Comparison of ENCODE assay signal across 8 mouse cellular contexts in the genomic region with DNA sequence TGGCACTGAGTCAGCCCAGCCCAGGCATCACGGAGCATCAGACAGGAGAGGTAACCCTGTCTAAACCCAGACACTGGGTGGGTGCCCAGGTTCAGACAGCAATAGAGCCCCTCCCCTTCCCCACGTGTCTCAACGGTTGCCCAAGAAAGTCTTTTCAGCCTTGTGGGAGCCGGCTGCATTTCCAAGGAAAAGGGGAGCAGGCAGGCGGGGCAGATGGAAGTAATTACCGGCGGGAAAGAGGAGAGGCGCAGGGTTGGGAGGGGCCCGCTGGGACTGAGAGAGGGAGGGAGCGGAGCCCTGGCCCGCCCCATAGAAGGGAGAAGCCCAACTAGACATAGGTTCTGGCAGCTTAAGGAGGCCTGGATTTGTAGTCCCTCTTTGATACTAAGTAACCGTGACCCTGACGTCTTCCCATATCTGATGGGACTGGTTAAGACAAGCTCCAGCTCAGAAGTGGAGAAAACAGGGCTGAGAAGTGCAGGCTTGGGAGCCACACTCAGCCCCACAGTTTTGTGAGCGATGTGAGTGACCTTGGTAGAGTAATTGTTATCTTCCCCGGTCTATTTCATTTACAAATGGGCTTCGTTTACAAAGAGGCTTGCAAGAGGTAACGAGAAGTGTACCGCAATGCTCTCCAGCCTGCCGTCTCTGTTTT. TPM values are rescaled to one million over a fixed set of nuclear protein-coding genes. Genes with fewer than 3 reads are reported as not detected.
DNase-seq lines count a peak whose midpoint lies in the region; ATAC-seq and TF ChIP-seq lines count a peak whose summit lies in the region.

No protein-coding gene starts in this region.

- H3K4me2 ChIP-seq in heart, embryonic 16.5 days (ENCODE audit: low read depth, low read length), result peak overlapping the region; percentile 10; the same call in 1 of the 2 replicates
- H3K4me2 ChIP-seq in liver, embryonic 14.5 days (ENCODE audit: low read depth), result peak overlapping the region; percentile 23

- 20% methylated on average over 19 of the region's 19 CpGs for WGBS in forebrain, embryonic 10.5 days
- WGBS in heart, embryonic 16.5 days, result 53% methylated on average over 19 of the region's 19 CpGs
- 59% methylated on average over 19 of the region's 19 CpGs for WGBS in liver, embryonic 14.5 days (ENCODE audit: insufficient replicate concordance)

- peak; percentile 51 to 52 for DNase-seq in right cerebral cortex, postnatal 10 days (ENCODE audit: low spot score in 2 of 2)
- DNase-seq in right cerebral cortex, postnatal 25 days, result no peak
- peak; percentile 46 for DNase-seq in forebrain, embryonic 10.5 days (ENCODE audit: extremely low spot score, low spot score)
- no peak for DNase-seq in liver, embryonic 14.5 days (ENCODE audit: low read depth in 3 of 3, low spot score in 3 of 3)
- peak; percentile 46 for DNase-seq in ovary, postnatal 14 days (ENCODE audit: low spot score)

- no peaks in the 10 kb centered on the region for H3K36me3 ChIP-seq in forebrain, embryonic 10.5 days (replicated peaks)
- H3K36me3 ChIP-seq in heart, embryonic 16.5 days (ENCODE audit: control insufficient read depth, insufficient read depth), result no peaks in the 10 kb centered on the region
- no peaks in the 10 kb centered on the region; the same call in 1 of the 2 replicates for H3K36me3 ChIP-seq in liver, embryonic 14.5 days (replicated peaks; ENCODE audit: control insufficient read depth, insufficient read depth, low read depth)

- H3K4me1 ChIP-seq in forebrain, embryonic 10.5 days, result peaks cover 70% of the 10 kb centered on the region
- peaks cover 47% of the 10 kb centered on the region for H3K4me1 ChIP-seq in heart, embryonic 16.5 days (ENCODE audit: control insufficient read depth, insufficient read depth, low read length)
- H3K4me1 ChIP-seq in liver, embryonic 14.5 days (replicated peaks; ENCODE audit: control insufficient read depth in 2 of 2, insufficient read depth in 2 of 2, low read length in 1 of 2), result peaks cover 60 to 73% of the 10 kb centered on the region in 2 experiments

- ATAC-seq in heart, embryonic 16.5 days (replicated peaks; ENCODE audit: extremely low read depth, insufficient read depth, low FRiP score), result no peak
- ATAC-seq in liver, embryonic 14.5 days (ENCODE audit: insufficient read depth), result no peak
- no peak for ATAC-seq in megakaryocyte progenitor cell, adult 5-6 weeks (replicated peaks; ENCODE audit: poor library complexity)
- no peak for ATAC-seq in megakaryocyte-erythroid progenitor cell, adult 5-6 weeks (replicated peaks; ENCODE audit: low FRiP score, low TSS enrichment, poor library complexity, severe bottlenecking)

- H3K27me3 ChIP-seq in forebrain, embryonic 10.5 days (ENCODE audit: poor library complexity, severe bottlenecking), result no peaks in the 10 kb centered on the region
- H3K27me3 ChIP-seq in heart, embryonic 16.5 days (ENCODE audit: control insufficient read depth, insufficient read depth, low read length), result no peaks in the 10 kb centered on the region
- H3K27me3 ChIP-seq in liver, embryonic 14.5 days (ENCODE audit: control insufficient read depth, insufficient read depth, low read length), result no peaks in the 10 kb centered on the region

- peak overlapping the region; percentile 24; the same call in 1 of the 2 replicates for H3K4me3 ChIP-seq in forebrain, embryonic 10.5 days
- H3K4me3 ChIP-seq in heart, embryonic 16.5 days (ENCODE audit: low read length), result no peak overlapping the region
- no peak overlapping the region for H3K4me3 ChIP-seq in liver, embryonic 14.5 days (ENCODE audit: insufficient read depth in 1 of 2, low read depth in 2 of 2, low read length in 2 of 2)

- no peak overlapping the region for H3K9ac ChIP-seq in heart, embryonic 16.5 days (ENCODE audit: low read length)
- no peak overlapping the region; the same call in 1 of the 2 replicates for H3K9ac ChIP-seq in liver, embryonic 14.5 days (replicated peaks)

- TF ChIP-seq EP300 in liver, embryonic 14.5 days (IDR thresholded peaks at IDR 0.05; ENCODE audit: low read depth), result no peak

- TF ChIP-seq CTCF in liver, embryonic 14.5 days (IDR thresholded peaks at IDR 0.05; ENCODE audit: low read depth), result no peak

- no peaks in the 10 kb centered on the region for H3K9me3 ChIP-seq in forebrain, embryonic 10.5 days
- H3K9me3 ChIP-seq in heart, embryonic 16.5 days (replicated peaks; ENCODE audit: control insufficient read depth, low read length), result no peaks in the 10 kb centered on the region
- H3K9me3 ChIP-seq in liver, embryonic 14.5 days (ENCODE audit: control insufficient read depth, low read length), result no peaks in the 10 kb centered on the region

- peak overlapping the region; percentile 65 for H3K27ac ChIP-seq in forebrain, embryonic 10.5 days
- H3K27ac ChIP-seq in heart, embryonic 16.5 days (ENCODE audit: low read length), result no peak overlapping the region
- no peak overlapping the region for H3K27ac ChIP-seq in liver, embryonic 14.5 days

RNA-seq across cellular contexts. Expression of gene St3gal4, which starts 7.0 kb away (rescaled TPM):
- polyA plus RNA-seq in forebrain, embryonic 10.5 days (2016; fragmentation: Nextera tagmentation; extraction: Ambion mirVana), result 14.5 and 15.0 TPM in 2 replicates
- 25.8 and 26.4 TPM in 2 replicates for polyA plus RNA-seq in heart, embryonic 16.5 days (2015; fragmentation: Nextera tagmentation; extraction: Ambion mirVana)
- polyA plus RNA-seq in liver, embryonic 14.5 days (2012; rRNA removed), result 4.6 and 6.0 TPM in 2 replicates
- 17.8 and 19.2 TPM in 2 replicates for polyA plus RNA-seq in liver, embryonic 14.5 days (2014; fragmentation: Nextera tagmentation; extraction: Ambion mirVana)
- 37.2 and 38.1 TPM in 2 replicates for total RNA-seq in megakaryocyte progenitor cell, adult 5-6 weeks (2015)
- 33.7 and 34.6 TPM in 2 replicates for total RNA-seq in megakaryocyte progenitor cell, adult 5-6 weeks (2017)
- 43.1 and 47.0 TPM in 2 replicates for total RNA-seq in megakaryocyte-erythroid progenitor cell, adult 5-6 weeks (2014; fragmentation: Nextera tagmentation)
- total RNA-seq in megakaryocyte-erythroid progenitor cell, adult 5-6 weeks (2017), result 24.2 and 31.6 TPM in 2 replicates

Comparison
In these comparisons a context has a peak if more than half of its experiments do, and no peak if none do; other contexts are left out.
1. DNase-seq: peak in right cerebral cortex, postnatal 10 days (2 of 2), forebrain, embryonic 10.5 days (single experiment) and ovary, postnatal 14 days (single experiment); none in right cerebral cortex, postnatal 25 days (single experiment) and liver, embryonic 14.5 days (0 of 3).